Mouse (Mus musculus) brain, embryonic 14.5 days (tissue): ENCODE measurements around the gene Gm1123.

Experiments
- CTCF ChIP-seq: fragments of 200-500 bp; IDR thresholded peaks from 2 replicates; pipeline ENCODE4 v1.5.1; 2012; ENCODE audit warnings: inconsistent platforms, mild to moderate bottlenecking, moderate library complexity, borderline replicate concordance; ENCODE audit not compliant: insufficient read depth, insufficient read length; ENCODE audit errors: extremely low read depth
- POLR2A ChIP-seq: fragments of 200-500 bp; IDR thresholded peaks from 2 replicates; pipeline ENCODE4 v1.6.1; 2012; ENCODE audit warnings: mild to moderate bottlenecking, inconsistent platforms, borderline replicate concordance; ENCODE audit not compliant: poor library complexity, insufficient read depth, insufficient read length, severe bottlenecking; ENCODE audit errors: extremely low read depth

DNA sequence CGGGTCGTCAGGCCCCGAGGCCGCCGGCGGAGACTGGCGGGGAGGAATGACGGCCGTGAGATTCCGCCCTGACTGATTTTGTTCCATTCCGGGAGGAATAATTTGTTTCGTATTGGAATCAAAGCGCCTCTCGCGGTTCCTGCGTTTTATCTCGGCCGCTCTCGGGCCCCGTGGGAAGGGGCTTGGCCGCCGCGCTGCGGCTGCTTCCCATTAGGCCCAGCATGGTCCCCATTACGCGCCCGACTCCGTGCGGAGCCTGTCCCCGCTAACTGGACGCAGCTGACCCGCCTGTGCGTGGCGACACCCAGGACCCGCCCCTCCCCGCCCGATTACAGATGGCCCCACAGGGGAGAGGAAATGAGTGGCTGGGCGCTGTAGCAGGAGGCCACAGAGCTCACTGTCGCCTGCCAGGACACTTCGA lies 62.4 kb downstream of the Gm1123 start:
- TF ChIP-seq CTCF, result no peak
- no peak for TF ChIP-seq POLR2A
